Mouse (Mus musculus) cerebellum, adult 2 months (tissue): ENCODE measurements around the gene Clasp2. TPM values are rescaled to one million over a fixed set of nuclear protein-coding genes. Genes with fewer than 3 reads are reported as not detected.

ENCODE experiments used
- DNase-seq, 2 experiments: peaks; one replicate each; pipeline ENCODE4 v3.0.0; 2021
- H3K27ac ChIP-seq: fragments of 200-500 bp; 2 replicates; pipeline ENCODE4 v1.5.1; 2012; ENCODE audit warnings: low read length, control low read depth, inconsistent platforms; ENCODE audit not compliant: insufficient read depth
- H3K27me3 ChIP-seq: fragments of 200-500 bp; 2 replicates; pipeline ENCODE4 v1.6.1; 2012; ENCODE audit warnings: inconsistent platforms, mild to moderate bottlenecking, low read length, moderate library complexity; ENCODE audit not compliant: control insufficient read depth, insufficient read depth
- H3K4me1 ChIP-seq: fragments of 200-500 bp; 2 replicates; pipeline ENCODE4 v1.6.1; 2011; ENCODE audit warnings: low read length; ENCODE audit not compliant: control insufficient read depth, insufficient read depth
- H3K4me3 ChIP-seq: fragments of 200-500 bp; replicated peaks from 2 replicates; pipeline ENCODE3; 2011; ENCODE audit warnings: mild to moderate bottlenecking, low read depth, low read length, control low read depth; ENCODE audit not compliant: insufficient read depth
- CTCF ChIP-seq: fragments of 200-500 bp; IDR thresholded peaks from 2 replicates; pipeline ENCODE4 v1.5.1; 2011; ENCODE audit warnings: low read depth, mild to moderate bottlenecking, control low read depth, low read length, moderate library complexity, borderline replicate concordance; ENCODE audit not compliant: insufficient read depth
- POLR2A ChIP-seq: fragments of 200-500 bp; IDR thresholded peaks from 2 replicates; pipeline ENCODE4 v1.6.1; 2011; ENCODE audit warnings: low read length, control low read depth, borderline replicate concordance; ENCODE audit not compliant: insufficient read depth
- WGBS: fragments of 180-500 bp; shearing (Covaris S2); methylation state at CpG from one replicate; pipeline ENCODE4 v1.1.7; 2018; 5-methylcytosine and 5-hydroxymethylcytosine counted together
- polyA plus RNA-seq: library from polyadenylated mRNA; depleted of rRNA; stranded (reverse); fragments of >200 nt; gene quantifications from 2 replicates; pipeline ENCODE4 v1.2.3, GENCODE M21; 2012

Gene Clasp2
- polyA plus RNA-seq, 1 experiment: 145 TPM

DNA sequence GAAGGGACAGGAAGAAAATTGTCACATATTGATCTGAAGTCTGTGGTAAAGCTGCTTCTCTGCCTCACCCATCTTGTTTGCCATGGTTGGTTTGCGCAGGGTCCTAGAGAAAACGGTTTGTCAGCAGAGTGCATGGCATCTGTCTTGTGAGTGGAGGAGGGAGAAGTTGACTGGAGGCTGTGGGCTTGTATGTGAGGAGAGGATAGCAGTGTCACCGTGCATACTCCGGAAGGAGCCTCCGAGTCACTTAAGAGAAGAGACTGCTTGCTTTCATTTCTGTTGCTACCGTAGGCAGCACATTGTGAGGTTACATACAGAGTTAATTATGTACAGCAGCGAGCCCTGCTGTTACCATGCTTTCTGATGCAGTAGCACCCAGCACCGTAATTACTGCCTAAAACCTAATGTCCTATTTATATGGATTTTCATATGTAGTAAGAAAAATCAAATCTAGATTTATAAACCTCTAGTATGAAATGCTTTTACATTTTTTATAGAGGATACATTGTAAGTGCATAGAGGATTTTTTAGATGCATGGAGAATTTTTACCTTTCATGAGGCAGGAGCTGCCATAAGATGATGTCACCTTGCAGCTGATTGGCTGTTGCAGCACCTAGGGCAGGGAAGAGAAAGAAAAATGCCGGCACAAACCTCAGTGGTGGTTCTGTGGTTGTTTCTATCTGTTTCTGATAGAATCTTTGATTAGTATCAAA is 70.8 kb downstream of the Clasp2 start:
- H3K4me1 ChIP-seq: peaks cover 5% of the 10 kb centered on the region; the same call in 1 of the 2 replicates
- H3K4me3 ChIP-seq: peak overlapping the region; percentile 78
- peak; percentile 73 to 79 for DNase-seq
- 1% methylated on average over 9 of the region's 9 CpGs for WGBS
- H3K27me3 ChIP-seq: no peaks in the 10 kb centered on the region
- peak overlapping the region; percentile 76 for H3K27ac ChIP-seq
- no peak for TF ChIP-seq CTCF
- TF ChIP-seq POLR2A: peak; percentile 42; the same call in 1 of the 2 replicates

DNA sequence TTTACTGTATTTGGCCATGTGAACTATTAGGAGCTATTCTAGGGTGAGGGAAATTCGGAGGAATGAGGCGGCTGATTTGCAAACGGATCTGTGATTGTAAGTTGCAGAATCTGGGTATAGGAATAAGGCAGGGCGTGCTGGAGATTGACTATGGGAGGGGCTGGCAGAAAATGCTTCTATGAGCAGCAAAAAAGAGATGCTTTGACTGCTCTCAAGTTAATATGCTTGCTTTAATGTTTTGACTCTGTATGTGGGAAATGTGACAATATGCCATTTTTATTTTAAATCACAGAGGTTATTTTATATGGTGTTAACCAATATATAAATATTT is 71.4 kb downstream of the Clasp2 start:
- peak in 1 of 2 experiments; percentile 62 for DNase-seq
- Histone ChIP-seq H3K27me3 (no peaks in the 10 kb centered on the region), H3K27ac (no peak overlapping the region), H3K4me3 (peak overlapping the region; percentile 78), H3K4me1 (peaks cover 5% of the 10 kb centered on the region; the same call in 1 of the 2 replicates)
- WGBS: 8% methylated on average over 4 of the region's 4 CpGs
- no peak for TF ChIP-seq POLR2A

DNA sequence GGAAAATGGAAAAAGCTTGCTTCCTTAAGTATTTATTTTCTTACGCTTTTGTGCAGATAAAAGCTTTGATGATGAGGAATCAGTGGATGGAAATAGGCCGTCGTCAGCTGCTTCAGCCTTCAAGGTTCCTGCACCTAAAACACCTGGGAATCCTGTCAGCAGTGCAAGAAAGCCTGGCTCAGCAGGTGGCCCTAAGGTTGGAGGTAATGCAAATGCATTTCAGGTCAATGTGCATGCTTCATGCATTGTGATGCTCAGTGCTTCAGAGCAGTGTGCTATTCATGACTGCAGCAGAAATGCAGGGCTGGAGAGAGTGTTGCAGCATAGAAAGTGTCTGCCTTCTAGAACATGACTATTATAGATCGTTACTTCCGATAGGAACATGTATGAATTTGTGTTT is 71.8 kb downstream of the Clasp2 start:
- H3K27me3 ChIP-seq: no peaks in the 10 kb centered on the region
- peaks cover 5% of the 10 kb centered on the region; the same call in 1 of the 2 replicates for H3K4me1 ChIP-seq
- H3K27ac ChIP-seq: peak overlapping the region; percentile 74
- 17% methylated on average over 5 of the region's 5 CpGs for WGBS
- peak; percentile 39 to 47 for DNase-seq
- TF ChIP-seq CTCF (no peak), POLR2A (no peak)
- H3K4me3 ChIP-seq: peak overlapping the region; percentile 100

DNA sequence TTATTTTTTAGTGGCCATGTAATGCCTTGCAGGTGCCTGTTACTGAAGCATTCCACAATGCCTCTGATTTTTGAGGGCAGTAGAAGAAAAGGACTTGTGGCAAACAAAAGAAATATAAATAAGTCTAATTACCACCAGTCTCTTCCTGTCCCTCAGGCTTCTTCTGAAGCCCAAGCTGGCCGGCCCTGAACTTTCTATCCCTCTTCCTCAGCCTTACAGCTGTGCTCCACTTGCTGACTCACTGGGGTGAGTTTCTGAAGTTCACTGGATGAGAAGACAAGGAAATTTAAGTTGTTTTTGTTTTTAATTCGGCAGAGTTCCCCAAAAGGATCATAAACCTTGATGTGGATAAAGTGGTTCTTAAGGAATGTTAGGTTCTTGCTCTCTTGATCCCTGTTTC is 74.6 kb downstream of the Clasp2 start:
- no peak for TF ChIP-seq POLR2A
- no peak for TF ChIP-seq CTCF
- WGBS: 72% methylated on average over 2 of the region's 2 CpGs
- H3K4me3 ChIP-seq: no peak overlapping the region
- peaks cover 12% of the 10 kb centered on the region for H3K4me1 ChIP-seq
- no peak for DNase-seq
- H3K27ac ChIP-seq: no peak overlapping the region
- H3K27me3 ChIP-seq: no peaks in the 10 kb centered on the region

DNA sequence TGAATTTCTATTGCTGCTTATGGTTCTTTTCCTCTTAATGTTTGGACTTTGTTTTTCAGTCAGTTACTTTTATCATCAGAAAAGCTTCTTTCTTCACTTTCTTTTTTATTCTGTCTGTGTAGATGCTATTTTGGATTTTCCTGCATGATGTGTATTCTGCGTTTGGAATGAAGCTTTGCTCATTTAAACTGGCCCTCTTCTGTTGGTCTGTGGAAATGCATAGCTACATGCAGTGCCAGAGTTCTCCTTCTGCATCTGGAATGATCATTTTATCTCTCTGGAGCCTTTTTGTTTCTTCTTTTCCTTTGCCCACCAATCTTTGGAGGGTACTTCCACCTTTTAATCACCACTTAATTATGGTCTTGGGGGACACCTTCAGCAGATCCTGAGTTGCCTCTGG is 80.9 kb downstream of the Clasp2 start:
- peak; percentile 11; the same call in 1 of the 2 replicates for TF ChIP-seq CTCF
- TF ChIP-seq POLR2A: no peak
- 2% methylated on average over 1 of the region's 1 CpGs for WGBS
- Histone ChIP-seq H3K27me3 (no peaks in the 10 kb centered on the region; the same call in 1 of the 2 replicates), H3K4me3 (no peak overlapping the region), H3K27ac (no peak overlapping the region), H3K4me1 (peaks cover 16% of the 10 kb centered on the region)
- DNase-seq: no peak

DNA sequence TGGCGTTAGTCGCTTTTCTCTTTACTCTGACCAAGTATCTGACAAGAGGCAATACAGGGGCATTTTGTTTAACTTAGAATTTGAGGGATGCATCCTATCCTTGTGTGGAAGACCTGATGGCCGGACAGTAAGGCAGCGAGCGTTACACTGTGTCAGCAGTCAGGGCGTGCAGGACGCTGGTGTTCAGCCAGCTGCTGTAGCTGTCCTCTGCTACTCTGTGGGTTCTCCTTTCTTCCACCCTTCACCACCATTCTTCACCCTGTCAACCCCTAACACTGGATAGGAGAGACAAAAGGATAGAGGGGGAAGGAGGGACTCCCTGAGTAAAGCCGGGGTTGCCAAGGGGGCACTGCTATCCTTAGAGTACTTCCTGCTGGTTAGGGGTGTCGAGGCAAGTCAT is 87.4 kb downstream of the Clasp2 start:
- Histone ChIP-seq H3K4me3 (no peak overlapping the region), H3K27me3 (no peaks in the 10 kb centered on the region; the same call in 1 of the 2 replicates), H3K4me1 (peaks cover 6% of the 10 kb centered on the region), H3K27ac (no peak overlapping the region)
- 62% methylated on average over 9 of the region's 9 CpGs for WGBS
- DNase-seq: no peak
- TF ChIP-seq CTCF (no peak), POLR2A (no peak)

DNA sequence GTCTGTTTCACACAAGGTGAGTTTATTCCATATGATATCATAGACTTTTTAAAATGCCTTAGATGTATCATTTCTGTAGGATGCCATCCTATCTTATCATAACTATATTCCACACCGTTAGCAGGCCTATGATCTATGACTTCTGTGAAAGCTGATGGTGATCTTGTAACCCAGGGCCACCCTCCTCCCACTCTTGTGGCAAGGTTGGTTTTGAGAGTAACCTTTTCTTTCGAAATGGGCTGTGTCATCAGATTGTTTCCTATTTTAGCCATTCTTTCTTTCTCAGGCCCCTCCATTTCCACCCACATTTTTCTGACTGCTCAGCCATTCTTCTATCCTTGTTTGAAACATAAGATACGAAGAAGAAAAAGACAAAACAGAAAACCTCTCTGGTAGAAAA is 88.9 kb downstream of the Clasp2 start:
- Histone ChIP-seq H3K4me1 (peaks cover 4% of the 10 kb centered on the region; the same call in 1 of the 2 replicates), H3K27me3 (no peaks in the 10 kb centered on the region), H3K27ac (no peak overlapping the region), H3K4me3 (no peak overlapping the region)
- TF ChIP-seq POLR2A: no peak
- TF ChIP-seq CTCF: no peak
- 84% methylated on average over 3 of the region's 3 CpGs for WGBS
- DNase-seq: no peak

DNA sequence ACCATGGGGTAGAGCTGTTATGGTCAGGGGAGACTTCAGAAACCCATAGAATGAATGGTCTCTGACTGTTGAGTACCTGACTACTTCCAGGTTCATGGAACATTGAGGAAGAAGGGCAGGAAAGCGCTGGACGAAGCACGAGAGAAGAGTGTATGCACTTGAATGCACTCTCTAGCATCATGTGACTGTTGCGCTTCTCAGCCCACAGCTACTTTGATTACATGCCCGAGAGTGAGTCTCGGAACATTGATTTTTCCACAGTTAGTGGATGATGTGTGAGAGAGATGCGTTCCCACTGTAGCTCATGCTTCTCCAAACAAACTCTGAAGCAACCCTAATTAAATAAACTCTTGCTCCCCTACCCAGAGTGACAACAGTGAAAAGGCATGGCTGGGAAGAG is 92.2 kb downstream of the Clasp2 start:
- H3K4me1 ChIP-seq: no peaks in the 10 kb centered on the region
- H3K4me3 ChIP-seq: no peak overlapping the region
- TF ChIP-seq CTCF (no peak), POLR2A (no peak)
- no peak overlapping the region for H3K27ac ChIP-seq
- H3K27me3 ChIP-seq: no peaks in the 10 kb centered on the region
- WGBS: 86% methylated on average over 7 of the region's 7 CpGs
- DNase-seq: no peak
